Mouse (Mus musculus): Measurements from ENCODE around the gene Plxna1.

- TF ChIP-seq CTCF (IDR thresholded peaks at IDR 0.05; ENCODE audit: control insufficient read depth, insufficient read depth, insufficient replicate concordance, low read depth, low read length): no peak
- no peak for TF ChIP-seq POLR2A (IDR thresholded peaks at IDR 0.05; ENCODE audit: control insufficient read depth, low read depth, low read length)
These were observed 65.3 kb downstream of the Plxna1 start for GRCm38 (mm10) chr6:89296909-89297695.
